Mouse (Mus musculus): Measurements from ENCODE around the gene Vmn1r87.
"Not testable (repeated sequence)": the region's sequence is repeated elsewhere in the genome, so short reads cannot be mapped to it uniquely, and the experiment has no call there.

DNA sequence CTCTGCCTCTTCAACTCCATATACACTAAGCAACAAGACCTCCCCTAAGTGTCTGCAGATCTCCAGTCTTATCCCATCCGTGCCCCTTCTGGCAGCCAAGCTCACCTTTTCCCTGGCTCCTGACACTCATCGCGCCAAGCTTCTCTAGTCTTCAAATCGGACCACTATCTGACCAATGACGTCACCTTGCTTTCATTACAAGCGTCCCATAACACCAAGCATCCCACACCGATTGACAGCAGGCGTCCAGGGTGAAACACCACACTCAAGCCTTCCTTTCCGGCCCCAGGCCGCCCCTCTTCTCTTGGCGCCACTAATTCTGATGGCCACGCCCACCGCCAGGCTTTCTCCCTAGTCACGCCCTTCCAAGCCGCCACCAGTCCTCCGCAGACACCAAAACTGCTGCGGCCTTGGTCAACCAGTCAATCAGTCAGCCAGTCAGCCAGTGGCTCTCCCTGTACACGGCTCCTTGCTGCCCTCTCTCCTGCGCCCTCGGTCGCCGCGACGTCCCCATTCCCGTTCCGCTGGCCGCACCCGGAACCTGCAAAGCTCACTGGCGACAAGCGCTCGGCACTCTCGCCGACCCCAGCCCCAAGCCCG is 16.3 kb downstream of the Vmn1r87 start:
- TF ChIP-seq POLR2A (IDR thresholded peaks at IDR 0.05; ENCODE audit: low read depth, low read length); CTCF (IDR thresholded peaks at IDR 0.05; ENCODE audit: extremely low read depth, insufficient read length, insufficient replicate concordance, low read depth, low read length): not testable (repeated sequence)

All from small intestine, adult 2 months (tissue).